Mouse (Mus musculus) MEL (cell line): ENCODE data around the gene Ndufa11. TPM values are rescaled to one million over a fixed set of nuclear protein-coding genes. Genes with fewer than 3 reads are reported as not detected.
A peak's percentile ranks its signal among the peaks of the same experiment; 100 is the strongest.

ENCODE experiments used
- DNase-seq: peaks from one replicate; pipeline ENCODE4 v3.0.0; 2011; ENCODE audit warnings: low read depth, low spot score
- H3K27ac ChIP-seq: 2 replicates; pipeline ENCODE4 v1.5.1; 2012; ENCODE audit warnings: low read depth, mild to moderate bottlenecking, control low read depth, low read length, moderate library complexity; ENCODE audit not compliant: control insufficient read depth
- H3K27me3 ChIP-seq, 2 experiments: fragments of 150-350 bp in 1 of 2; sonication (generic) in 1 of 2; 2 replicates each; pipeline ENCODE4 v1.6.1; 2012; ENCODE audit warnings: low read length in 2 of 2, mild to moderate bottlenecking in 2 of 2, improper control_type of control experiment in 1 of 2, moderate library complexity in 1 of 2; ENCODE audit not compliant: insufficient read depth in 2 of 2, control insufficient read depth in 1 of 2
- H3K36me3 ChIP-seq, 2 experiments: 2 replicates each; pipeline ENCODE4 v1.6.1; 2012 to 2014; ENCODE audit warnings: low read length in 2 of 2, improper control_type of control experiment in 1 of 2, inconsistent platforms in 1 of 2, mild to moderate bottlenecking in 1 of 2; ENCODE audit not compliant: insufficient read depth in 2 of 2, control insufficient read depth in 1 of 2
- H3K4me1 ChIP-seq, 2 experiments: fragments of 150-350 bp in 1 of 2; sonication (generic) in 1 of 2; 2 replicates each; pipeline ENCODE4 v1.6.1; 2012; ENCODE audit warnings: low read length in 2 of 2, improper control_type of control experiment in 1 of 2, mild to moderate bottlenecking in 1 of 2; ENCODE audit not compliant: insufficient read depth in 2 of 2, control insufficient read depth in 1 of 2
- H3K4me3 ChIP-seq, 2 experiments: fragments of 150-350 bp in 1 of 2; sonication (generic) in 1 of 2; 2 replicates each; pipeline ENCODE4 v1.5.1; 2012; ENCODE audit warnings: low read depth in 2 of 2, low read length in 2 of 2, mild to moderate bottlenecking in 2 of 2, moderate library complexity in 2 of 2, control low read depth in 1 of 2, improper control_type of control experiment in 1 of 2; ENCODE audit not compliant: control insufficient read depth in 1 of 2, insufficient read depth in 1 of 2
- H3K79me2 ChIP-seq: 2 replicates; pipeline ENCODE4 v1.6.1; 2012; ENCODE audit warnings: mild to moderate bottlenecking, low read length, moderate library complexity; ENCODE audit not compliant: control insufficient read depth, poor library complexity, insufficient read depth
- H3K9ac ChIP-seq: 2 replicates; pipeline ENCODE4 v1.6.1; 2012; ENCODE audit warnings: low read depth, mild to moderate bottlenecking, control low read depth, low read length, moderate library complexity; ENCODE audit not compliant: control insufficient read depth, poor library complexity, severe bottlenecking
- H3K9me3 ChIP-seq: fragments of 150-350 bp; sonication (generic); replicated peaks from 2 replicates; pipeline ENCODE4 v1.6.1; 2012; ENCODE audit warnings: mild to moderate bottlenecking, low read length, improper control_type of control experiment, moderate library complexity; ENCODE audit not compliant: insufficient read depth
- CHD2 ChIP-seq: IDR thresholded peaks from 2 replicates; pipeline ENCODE4 v1.6.1; 2011; ENCODE audit warnings: low read length, improper control_type of control experiment
- CTCF ChIP-seq, 3 experiments: IDR thresholded peaks in 2 of 3; conservative IDR thresholded peaks in 1 of 3; 2 replicates each; pipeline ENCODE4 v1.5.1; 2011 to 2012; ENCODE audit warnings: low read length in 3 of 3, low read depth in 2 of 3, mild to moderate bottlenecking in 2 of 3, improper control_type of control experiment in 1 of 3, inconsistent platforms in 1 of 3, mixed read lengths in 1 of 3, moderate library complexity in 1 of 3; ENCODE audit not compliant: control insufficient read depth in 1 of 3, insufficient read depth in 1 of 3, poor library complexity in 1 of 3, severe bottlenecking in 1 of 3
- E2F4 ChIP-seq: IDR thresholded peaks from 2 replicates; pipeline ENCODE4 v1.6.1; 2011; ENCODE audit warnings: low read depth, low read length, improper control_type of control experiment, borderline replicate concordance
- ETS1 ChIP-seq: IDR thresholded peaks from 2 replicates; pipeline ENCODE4 v1.6.1; 2012; ENCODE audit warnings: low read depth, mild to moderate bottlenecking, inconsistent platforms, low read length, improper control_type of control experiment, moderate library complexity
- GABPA ChIP-seq: IDR thresholded peaks from 2 replicates; pipeline ENCODE4 v1.6.1; 2012; ENCODE audit warnings: low read depth, mild to moderate bottlenecking, inconsistent platforms, low read length, improper control_type of control experiment, moderate library complexity
- GATA1 ChIP-seq: IDR thresholded peaks from 2 replicates; pipeline ENCODE4 v1.6.1; 2011; ENCODE audit warnings: low read depth, low read length, improper control_type of control experiment
- HCFC1 ChIP-seq: IDR thresholded peaks from 2 replicates; pipeline ENCODE4 v1.6.1; 2012; ENCODE audit warnings: low read depth, mild to moderate bottlenecking, inconsistent platforms, low read length, improper control_type of control experiment, moderate library complexity
- KAT2A ChIP-seq: conservative IDR thresholded peaks from 2 replicates; pipeline ENCODE4 v1.6.1; 2012; ENCODE audit warnings: low read depth, low read length, improper control_type of control experiment, inconsistent platforms
- MAX ChIP-seq: IDR thresholded peaks from 2 replicates; pipeline ENCODE4 v1.6.1; 2011; ENCODE audit warnings: low read length, improper control_type of control experiment
- MXI1 ChIP-seq: IDR thresholded peaks from 2 replicates; pipeline ENCODE4 v1.6.1; 2011; ENCODE audit warnings: mild to moderate bottlenecking, low read depth, low read length, improper control_type of control experiment
- MYB ChIP-seq: IDR thresholded peaks from 2 replicates; pipeline ENCODE4 v1.6.1; 2011; ENCODE audit warnings: mild to moderate bottlenecking, low read depth, low read length, improper control_type of control experiment
- NELFE ChIP-seq: IDR thresholded peaks from 2 replicates; pipeline ENCODE4 v1.6.1; 2011; ENCODE audit warnings: low read depth, low read length, improper control_type of control experiment
- NRF1 ChIP-seq: IDR thresholded peaks from 2 replicates; pipeline ENCODE4 v1.6.1; 2014; ENCODE audit warnings: low read depth, mild to moderate bottlenecking, inconsistent platforms, low read length, improper control_type of control experiment, moderate library complexity; ENCODE audit not compliant: poor library complexity, insufficient read depth, severe bottlenecking
- POLR2A ChIP-seq, 2 experiments: IDR thresholded peaks; 2 replicates each; pipeline ENCODE4 v1.6.1; 2011 to 2012; ENCODE audit warnings: low read length in 2 of 2, mild to moderate bottlenecking in 2 of 2, control low read depth in 1 of 2, improper control_type of control experiment in 1 of 2, low read depth in 1 of 2, moderate library complexity in 1 of 2; ENCODE audit not compliant: control insufficient read depth in 1 of 2, insufficient read depth in 1 of 2, poor library complexity in 1 of 2
- POLR2AphosphoS2 ChIP-seq: IDR thresholded peaks from 2 replicates; pipeline ENCODE4 v1.6.1; 2011; ENCODE audit warnings: low read length, improper control_type of control experiment
- RCOR1 ChIP-seq: IDR thresholded peaks from 2 replicates; pipeline ENCODE4 v1.6.1; 2012; ENCODE audit warnings: low read depth, mild to moderate bottlenecking, inconsistent platforms, low read length, improper control_type of control experiment
- SIN3A ChIP-seq: IDR thresholded peaks from 2 replicates; pipeline ENCODE4 v1.6.1; 2012; ENCODE audit warnings: low read length, improper control_type of control experiment, inconsistent platforms
- SMC3 ChIP-seq: IDR thresholded peaks from 2 replicates; pipeline ENCODE4 v1.6.1; 2011; ENCODE audit warnings: low read depth, low read length, improper control_type of control experiment
- TBP ChIP-seq: IDR thresholded peaks from 2 replicates; pipeline ENCODE4 v1.8.0; 2011; ENCODE audit warnings: low read depth, low read length, improper control_type of control experiment
- TCF12 ChIP-seq: IDR thresholded peaks from 2 replicates; pipeline ENCODE4 v1.6.1; 2014; ENCODE audit warnings: low read depth, mild to moderate bottlenecking, inconsistent platforms, low read length, improper control_type of control experiment, moderate library complexity
- USF2 ChIP-seq, 2 experiments: IDR thresholded peaks; 2 replicates each; pipeline ENCODE4 v1.6.1; 2011 to 2012; ENCODE audit warnings: improper control_type of control experiment in 2 of 2, low read length in 2 of 2, borderline replicate concordance in 1 of 2, inconsistent platforms in 1 of 2, low read depth in 1 of 2, mild to moderate bottlenecking in 1 of 2; ENCODE audit not compliant: insufficient read depth in 1 of 2
- ZC3H11A ChIP-seq: IDR thresholded peaks from 2 replicates; pipeline ENCODE4 v1.6.1; 2012; ENCODE audit warnings: low read depth, mild to moderate bottlenecking, inconsistent platforms, low read length, improper control_type of control experiment
- ZMIZ1 ChIP-seq: IDR thresholded peaks from 2 replicates; pipeline ENCODE4 v1.6.1; 2012; ENCODE audit warnings: low read depth, mild to moderate bottlenecking, inconsistent platforms, low read length, improper control_type of control experiment, moderate library complexity
- polyA plus RNA-seq, 2 experiments: library from polyadenylated mRNA; stranded (reverse) in 1 of 2; unstranded in 1 of 2; fragments of >175 nt in 1 of 2; fragments of >200 nt in 1 of 2; gene quantifications; 2 replicates each; pipeline versions ENCODE4 v1.2.1 to v1.2.4; 2012; ENCODE audit warnings: low replicate concordance in 2 of 2, low read depth in 1 of 2; ENCODE audit not compliant: insufficient read length in 2 of 2, insufficient read depth in 1 of 2, missing spikeins in 1 of 2
- total RNA-seq: library from RNA; depleted of rRNA; stranded (reverse); fragments of 300-350 nt; gene quantifications from 2 replicates; pipeline ENCODE4 v1.2.3, GENCODE M21; 2012; rRNA removed

Gene Ndufa11
- total RNA-seq (226 and 249 TPM in 2 replicates), polyA plus RNA-seq (100 to 1,000 TPM in 1 of 2 experiments, not detected in 1; 351 TPM)

DNA sequence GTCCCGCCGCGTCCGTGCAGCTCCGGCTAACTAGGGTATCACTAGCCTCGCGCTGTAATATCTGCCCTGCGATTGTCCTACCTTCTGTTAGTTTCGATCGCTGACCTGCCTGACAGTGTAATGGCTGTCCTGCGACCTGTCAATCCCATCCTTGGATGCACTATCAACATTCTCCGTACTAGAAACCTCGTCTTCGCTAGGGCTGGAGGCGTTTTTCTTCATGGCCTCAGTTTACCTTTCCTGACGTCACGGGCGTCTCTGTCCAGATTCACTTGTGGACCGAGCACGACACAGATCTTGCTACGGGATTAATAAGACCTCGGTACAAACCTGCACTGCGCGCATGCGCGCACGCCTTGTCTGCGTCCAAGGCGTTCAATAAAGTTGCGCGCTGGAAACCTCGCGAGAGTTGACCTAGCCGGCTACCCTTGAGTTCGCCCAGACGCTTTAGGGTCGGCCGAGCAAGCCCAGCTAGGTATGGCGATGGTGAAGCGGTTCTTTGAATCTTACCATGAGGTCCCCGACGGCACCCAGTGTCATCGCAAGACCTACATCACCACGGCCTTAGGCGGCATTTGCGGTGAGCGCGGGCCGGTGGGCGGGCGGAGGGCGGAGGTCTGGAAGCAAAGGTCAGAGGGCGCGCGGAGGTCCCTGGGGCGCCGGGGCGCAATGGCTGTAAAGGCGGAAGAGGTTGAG, at the start of gene Ndufa11, which contains the start of gene Vmac:
TSS of gene Ndufa11 (plus strand) at position 405 of the 696 bp plus-strand sequence.
TSS of gene Vmac (minus strand) at position 660 of the 696 bp plus-strand sequence.
- no peaks in the 10 kb centered on the region for H3K27me3 ChIP-seq
- peak within 1 kb of the TSS; percentile 57 for H3K27ac ChIP-seq
- H3K9ac ChIP-seq = peak within 1 kb of the TSS; percentile 78
- H3K4me1 ChIP-seq = peaks cover 0 to 12% of the 10 kb centered on the region in 2 experiments; a peak in 1 of 4 replicates
- peak within 1 kb of the TSS; percentile 75 to 87 for H3K4me3 ChIP-seq
- H3K36me3 ChIP-seq = peaks cover 0 to 3% of the 10 kb centered on the region in 2 experiments; a peak in 1 of 4 replicates
- H3K9me3 ChIP-seq = no peaks in the 10 kb centered on the region
- peak; percentile 98 for DNase-seq
- TF ChIP-seq NELFE = peak; percentile 93
- peak; percentile 7; the same call in 1 of the 2 replicates for TF ChIP-seq SMC3
- TF ChIP-seq ZMIZ1 = peak; percentile 49; the same call in 1 of the 2 replicates
- TF ChIP-seq CTCF (IDR thresholded peaks at IDR 0.05 in 2 of 3, conservative IDR thresholded peaks at IDR 0.05 in 1 of 3; ENCODE audit: control insufficient read depth in 1 of 3, insufficient read depth in 1 of 3, low read depth in 2 of 3, low read length in 3 of 3, poor library complexity in 1 of 3, severe bottlenecking in 1 of 3) = no peak
- no peak; the same call in 1 of the 2 replicates for TF ChIP-seq KAT2A
- TF ChIP-seq ETS1 = 0 out of 2 replicates have a peak, but pooled peaks have one; percentile 18
- TF ChIP-seq RCOR1 = no peak
- TF ChIP-seq HCFC1 = peak; percentile 88
- TF ChIP-seq MYB = no peak
- TF ChIP-seq GABPA = no peak
- TF ChIP-seq MXI1 = peak; percentile 81
- peak; percentile 73; the same call in 1 of the 2 replicates for TF ChIP-seq POLR2AphosphoS2
- TF ChIP-seq E2F4 = no peak
- TF ChIP-seq NRF1 = peak; percentile 85
- no peak; the same call in none of the 2 replicates for TF ChIP-seq MAX
- peak; percentile 98 for TF ChIP-seq CHD2
- TF ChIP-seq GATA1 = no peak
- TF ChIP-seq SIN3A = peak; percentile 95
- no peak for TF ChIP-seq ZC3H11A
- peak; percentile 93 to 94 for TF ChIP-seq POLR2A (IDR thresholded peaks at IDR 0.05; ENCODE audit: control insufficient read depth in 1 of 2, insufficient read depth in 1 of 2, low read depth in 1 of 2, low read length in 2 of 2, poor library complexity in 1 of 2)
- TF ChIP-seq TBP = peak; percentile 83
- TF ChIP-seq TCF12 = peak; percentile 51; the same call in 1 of the 2 replicates
- no peak for TF ChIP-seq USF2 (IDR thresholded peaks at IDR 0.05; ENCODE audit: borderline replicate concordance in 1 of 2, insufficient read depth in 1 of 2, low read depth in 1 of 2, low read length in 2 of 2)
- TF ChIP-seq, all 39 proteins: peak for 13
- H3K79me2 ChIP-seq = peaks cover 18% of the 10 kb centered on the region
